Mouse (Mus musculus): ENCODE measurements around the gene Gm5168. TPM values are rescaled to one million over a fixed set of nuclear protein-coding genes. Genes with fewer than 3 reads are reported as not detected.
"Not testable (repeated sequence)": the region's sequence is repeated elsewhere in the genome, so short reads cannot be mapped to it uniquely, and the experiment has no call there.

The Gm5168 gene
- polyA plus RNA-seq (2015; fragmentation: Nextera tagmentation; extraction: Ambion mirVana): not detected in 2 replicates

- not testable (repeated sequence) for H3K4me3 ChIP-seq (replicated peaks); H3K27me3 ChIP-seq; H3K4me1 ChIP-seq; H3K27ac ChIP-seq; H3K4me2 ChIP-seq; H3K9ac ChIP-seq; ATAC-seq (replicated peaks; ENCODE audit: low FRiP score); H3K9me3 ChIP-seq (replicated peaks); H3K36me3 ChIP-seq
- WGBS: 82% methylated on average over 2 of the region's 3 CpGs
These were observed at the start of gene Gm5168 for GRCm38 (mm10) chrX:26050941-26051340. Gm5168 (minus strand) TSS chrX:26051041.

Other genes starting within 250 kb of the Gm5168 start
- not detected in 2 replicates for gene Gm2012, start 180.3 kb upstream of the Gm5168 start, polyA plus RNA-seq (2015; fragmentation: Nextera tagmentation; extraction: Ambion mirVana)

All from kidney, embryonic 15.5 days (tissue).